Mouse (Mus musculus): ENCODE measurements at regions not wholly inside any gene's neighbourhood (a gene's known extent, or its start where the extent isn't known, plus 50 kb on each side); places are given as distances from the start of the nearest gene placed in this dataset.
A peak's percentile ranks its signal among the peaks of the same experiment; 100 is the strongest.

DNA sequence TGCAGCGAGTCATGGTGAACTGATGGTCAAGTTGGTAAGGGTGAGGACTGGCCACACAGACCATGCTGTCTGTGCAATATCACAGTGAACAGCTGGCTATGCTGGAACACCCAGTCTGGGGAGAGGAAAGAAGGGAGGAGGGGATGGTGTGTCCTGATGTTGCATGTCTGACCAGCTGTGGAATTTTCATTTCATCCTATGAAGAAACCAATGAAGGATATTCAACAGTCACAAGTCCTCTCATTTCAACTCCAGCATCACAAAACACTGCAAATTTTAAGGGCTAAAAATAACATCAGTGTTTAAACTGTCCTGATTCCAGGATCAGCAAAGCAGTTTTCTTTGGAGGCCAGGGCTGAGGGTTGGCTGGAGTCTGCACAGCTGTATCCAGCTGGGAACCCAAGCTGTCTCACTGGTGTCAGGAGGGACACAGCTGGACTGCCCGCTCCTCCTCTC is 503.7 kb upstream of the Nox3 start:
- DNase-seq (ENCODE audit: low read depth) = no peak

DNA sequence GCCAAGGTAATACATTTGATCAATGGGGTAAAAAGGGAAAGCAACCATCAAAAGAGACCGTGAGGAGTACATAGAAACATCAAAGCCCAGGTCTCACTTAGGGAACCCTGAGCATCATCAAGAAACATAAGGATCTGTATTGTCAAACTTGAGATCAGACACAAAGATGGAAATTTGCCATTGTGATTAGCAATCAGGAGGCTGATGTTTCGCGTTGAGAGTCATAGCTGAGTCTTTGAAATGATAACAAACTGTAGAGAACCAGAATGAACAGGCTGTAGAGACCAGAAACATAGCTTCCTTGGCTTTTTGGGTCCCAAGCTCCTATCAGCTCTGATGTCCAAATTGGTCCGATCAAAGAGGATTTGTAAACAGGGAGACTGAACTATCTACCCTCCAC is 505.2 kb upstream of the Nox3 start:
- no peak for DNase-seq (ENCODE audit: low read depth)

- no peak for DNase-seq (ENCODE audit: low read depth)
Observed at GRCm38 (mm10) chr17:4208142-4208925, 512.3 kb upstream of the Nox3 start.

DNA sequence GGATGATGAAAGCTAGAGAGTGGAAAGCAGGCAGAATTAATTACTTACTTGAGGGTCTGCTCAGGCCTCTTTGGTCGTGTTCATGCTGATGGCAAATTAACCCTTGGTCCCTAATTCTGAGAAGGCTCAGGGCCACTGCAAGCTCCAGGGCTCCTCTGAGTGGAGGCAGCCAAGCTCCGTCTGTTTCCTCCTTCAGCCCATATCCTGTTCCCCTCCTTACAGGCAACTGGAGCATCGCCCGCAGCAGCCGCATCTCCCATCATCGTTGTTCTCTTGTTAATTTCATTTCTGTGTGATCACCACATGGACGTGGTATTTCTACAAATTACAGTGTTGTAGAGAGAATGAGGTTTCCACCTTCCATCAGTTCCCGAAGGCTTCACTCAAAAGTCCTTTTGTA is 513.6 kb upstream of the Nox3 start:
- DNase-seq (ENCODE audit: low read depth) = no peak

- DNase-seq (ENCODE audit: low read depth) = no peak
Observed at GRCm38 (mm10) chr17:4212586-4212985, 516.5 kb upstream of the Nox3 start.

DNA sequence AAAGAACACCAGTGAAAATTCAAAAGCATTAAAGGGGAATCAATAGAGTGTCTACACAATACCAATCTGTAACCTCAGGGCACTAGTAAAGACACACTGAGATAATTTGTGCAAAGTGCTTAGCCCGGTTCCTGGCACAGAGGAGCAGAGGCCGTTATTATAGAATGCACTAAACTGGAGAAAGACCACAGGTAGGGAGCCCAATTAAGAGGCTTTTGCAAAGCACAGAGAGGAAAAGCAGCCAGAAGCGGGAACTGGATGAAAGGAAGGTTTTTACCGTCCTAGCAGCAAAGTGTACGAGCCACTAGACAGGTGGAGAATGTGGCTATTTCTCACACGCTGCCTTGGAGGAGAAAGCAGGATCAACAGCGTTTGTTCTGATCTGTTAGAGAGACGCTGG is 518.9 kb upstream of the Nox3 start:
- DNase-seq (ENCODE audit: low read depth) = no peak

- no peak for DNase-seq (ENCODE audit: low read depth)
Observed at GRCm38 (mm10) chr17:4216203-4216602, 520.1 kb upstream of the Nox3 start.

DNA sequence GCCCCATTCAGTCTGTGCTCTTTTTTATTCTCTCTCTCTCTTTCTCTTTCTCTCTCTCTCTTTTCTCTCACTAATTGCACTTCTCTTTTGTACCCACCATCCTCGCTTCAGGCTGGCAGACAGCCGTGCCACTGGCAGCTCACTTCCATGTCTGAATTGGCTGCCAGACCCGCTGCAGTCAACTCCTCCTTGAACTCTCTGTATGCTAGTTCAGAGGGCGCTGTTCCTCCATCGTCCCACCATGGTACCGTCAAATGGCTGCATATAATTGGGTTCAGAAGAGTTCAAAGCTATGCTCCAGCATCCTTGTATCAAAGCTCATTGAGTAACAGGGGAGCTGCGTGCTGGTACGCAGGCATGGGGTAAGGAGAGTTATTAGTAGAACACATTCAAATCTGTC is 520.7 kb upstream of the Nox3 start:
- no peak for DNase-seq (ENCODE audit: low read depth)

DNA sequence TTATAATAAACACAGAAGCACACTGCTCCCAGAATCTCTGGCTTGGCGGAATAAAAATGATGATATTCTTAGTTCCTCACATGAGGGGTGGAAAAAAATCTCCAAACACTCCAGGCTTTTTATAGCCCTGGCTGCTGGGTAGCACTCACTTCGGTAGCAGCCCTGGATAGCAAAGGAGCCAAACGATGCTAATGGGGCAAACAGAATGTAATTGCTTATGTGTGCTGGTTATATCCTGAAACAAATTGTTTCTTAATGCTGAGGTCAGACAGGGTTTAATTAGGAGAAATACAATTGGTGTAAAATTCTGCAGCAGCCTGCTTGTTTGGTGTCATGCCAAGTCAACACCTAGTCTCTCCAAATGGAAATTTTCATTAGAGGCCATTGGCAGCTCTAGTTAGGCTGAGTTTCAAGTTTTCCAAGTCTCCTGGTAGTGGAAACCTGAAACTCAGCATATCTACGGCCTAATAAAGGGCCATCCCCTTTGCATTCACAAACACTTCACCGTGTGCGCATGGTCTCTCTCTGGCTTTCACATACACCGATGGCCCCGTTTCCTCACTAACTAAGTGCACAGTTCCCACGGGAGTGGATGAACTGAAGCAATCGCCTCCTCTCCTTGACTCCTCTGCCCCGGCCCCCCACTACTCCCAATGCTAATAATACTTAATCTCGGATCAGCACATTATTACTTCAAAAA is 524.8 kb upstream of the Nox3 start:
- DNase-seq (ENCODE audit: low read depth) = no peak

DNA sequence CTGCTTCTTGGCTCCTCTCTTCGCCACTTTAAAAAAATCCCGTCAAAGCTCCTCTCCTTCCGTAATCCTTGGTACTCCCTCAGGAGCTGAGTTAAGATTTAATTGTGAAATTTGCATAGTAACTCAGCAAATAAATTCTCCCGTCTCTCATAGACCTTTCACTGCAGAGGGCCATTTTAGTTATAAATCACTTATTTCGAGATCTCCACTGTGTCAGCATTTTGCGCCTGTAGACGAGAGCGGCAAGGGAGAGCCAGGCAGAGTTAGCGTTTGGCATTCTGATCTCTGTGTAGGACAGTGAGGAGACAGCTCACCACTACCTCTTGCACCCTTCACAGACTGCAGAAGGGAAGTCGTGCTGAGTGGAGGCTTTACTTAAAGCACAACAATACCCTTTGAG is 531.8 kb upstream of the Nox3 start:
- no peak for DNase-seq (ENCODE audit: low read depth)

GRCm38 (mm10) chr17:4229969-4230368 is 533.9 kb upstream of the Nox3 start:
- no peak for DNase-seq (ENCODE audit: low read depth)

DNA sequence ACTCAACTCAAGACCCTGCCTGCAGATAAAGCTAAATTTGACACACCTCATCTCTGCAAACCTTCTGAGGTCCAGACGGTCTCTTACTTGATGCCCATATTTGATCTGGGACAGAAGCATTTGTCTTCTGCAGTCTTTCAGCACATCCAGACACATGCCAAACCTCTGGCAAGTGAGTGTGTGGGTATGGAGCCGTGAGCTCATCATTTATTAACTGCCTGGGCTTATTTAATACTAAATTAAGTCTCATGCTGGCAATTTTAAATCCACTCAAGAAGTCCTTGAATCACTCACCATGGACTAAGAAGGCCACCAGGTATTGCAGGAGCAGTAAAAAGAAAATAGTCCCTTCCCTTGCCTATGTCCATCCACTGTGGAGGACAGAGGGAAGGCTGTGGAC is 554.4 kb upstream of the Nox3 start:
- no peak for DNase-seq (ENCODE audit: low read depth)

GRCm38 (mm10) chr17:4265471-4265870 is 569.4 kb upstream of the Nox3 start:
- DNase-seq (ENCODE audit: low read depth) = no peak

- DNase-seq (ENCODE audit: low read depth) = no peak
Observed at GRCm38 (mm10) chr17:4265946-4266345, 569.9 kb upstream of the Nox3 start.

- DNase-seq (ENCODE audit: low read depth) = no peak
Observed at GRCm38 (mm10) chr17:4266487-4266886, 570.4 kb upstream of the Nox3 start.

GRCm38 (mm10) chr17:4268380-4268779 is 572.3 kb upstream of the Nox3 start:
- no peak for DNase-seq (ENCODE audit: low read depth)

GRCm38 (mm10) chr17:4272456-4272855 is 576.4 kb upstream of the Nox3 start:
- no peak for DNase-seq (ENCODE audit: low read depth)

GRCm38 (mm10) chr17:4276722-4277121 is 580.7 kb upstream of the Nox3 start:
- DNase-seq (ENCODE audit: low read depth) = peak; percentile 1

DNA sequence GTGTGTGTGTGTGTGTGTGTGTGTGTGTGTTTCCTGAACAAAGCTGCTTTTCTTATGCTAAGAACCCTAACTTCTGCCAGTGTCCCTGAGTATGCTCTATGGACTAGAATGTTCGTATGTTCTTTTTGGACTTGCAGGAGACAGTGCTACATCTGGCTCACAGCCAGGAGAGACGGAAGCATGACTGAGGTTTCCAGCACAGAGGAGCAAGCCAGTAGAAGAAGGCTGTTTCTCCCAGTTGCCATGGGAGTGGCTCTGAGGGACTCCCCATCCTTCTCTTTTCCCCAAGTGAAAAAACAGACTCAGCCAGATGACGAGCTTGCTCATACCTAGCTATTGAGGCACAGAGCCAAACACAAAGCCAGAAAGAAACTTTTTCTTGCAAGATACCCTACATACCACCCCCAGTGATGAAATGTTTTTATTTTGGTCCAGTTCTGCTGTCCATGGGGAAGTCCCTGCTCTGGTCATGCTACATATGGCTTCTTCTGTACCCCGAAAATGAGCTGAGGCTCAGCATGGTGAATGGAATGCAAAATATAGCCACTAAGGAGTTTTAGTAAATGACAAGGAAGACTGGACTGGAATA is 582.3 kb upstream of the Nox3 start:
- DNase-seq (ENCODE audit: low read depth) = no peak

GRCm38 (mm10) chr17:4281451-4281850 is 585.4 kb upstream of the Nox3 start:
- no peak for DNase-seq (ENCODE audit: low read depth)

- no peak for DNase-seq (ENCODE audit: low read depth)
Observed at GRCm38 (mm10) chr17:4291418-4291817, 595.4 kb upstream of the Nox3 start.

GRCm38 (mm10) chr17:4296521-4297155 is 600.6 kb upstream of the Nox3 start:
- no peak for DNase-seq (ENCODE audit: low read depth)

- no peak for DNase-seq (ENCODE audit: low read depth)
Observed at GRCm38 (mm10) chr17:4297156-4297535, 601.1 kb upstream of the Nox3 start.
